Mouse (Mus musculus): Measurements from ENCODE around the gene Olfr1371.
"Not testable (repeated sequence)": the region's sequence is repeated elsewhere in the genome, so short reads cannot be mapped to it uniquely, and the experiment has no call there.

- TF ChIP-seq CTCF (IDR thresholded peaks at IDR 0.05; ENCODE audit: borderline replicate concordance, insufficient read depth, low read length); POLR2A (IDR thresholded peaks at IDR 0.05; ENCODE audit: low read depth, low read length): not testable (repeated sequence)
Measured at GRCm38 (mm10) chr11:52196496-52197023, 17.2 kb downstream of the Olfr1371 start.
